Mouse (Mus musculus): ENCODE results near the gene Rbm38. TPM values are rescaled to one million over a fixed set of nuclear protein-coding genes. Genes with fewer than 3 reads are reported as not detected.

Rbm38 gene
- total RNA-seq, 2 experiments from 2014 or later: 114 to 119 TPM

GRCm38 (mm10) chr2:173011440-173011839 is 8.9 kb upstream of the Rbm38 start:
- DNase-seq (ENCODE audit: low spot score in 2 of 2): no peak

- no peak for DNase-seq (ENCODE audit: low spot score in 2 of 2)
Observed at GRCm38 (mm10) chr2:173014741-173015287, 5.5 kb upstream of the Rbm38 start.

DNA sequence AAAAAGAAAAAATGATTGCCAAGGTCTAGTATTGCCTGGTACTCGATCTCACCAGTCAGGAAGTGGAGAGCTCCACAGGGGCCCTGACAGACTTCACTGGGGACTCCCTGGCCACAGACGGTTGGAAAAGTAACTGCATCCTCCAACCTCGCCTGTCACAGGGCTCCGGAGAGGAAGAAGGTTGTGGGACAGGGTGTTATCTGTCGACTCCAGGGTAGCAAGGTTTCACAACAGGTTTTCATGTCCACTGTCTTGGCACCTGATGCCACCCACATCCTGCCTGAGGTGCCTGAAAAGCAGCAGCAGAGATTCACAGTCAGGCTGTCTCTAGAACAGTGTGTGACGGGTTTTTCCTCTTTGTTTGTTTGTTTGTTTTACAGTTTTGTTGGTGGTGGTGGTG is 2.4 kb upstream of the Rbm38 start:
- DNase-seq (ENCODE audit: low spot score in 2 of 2): no peak

DNA sequence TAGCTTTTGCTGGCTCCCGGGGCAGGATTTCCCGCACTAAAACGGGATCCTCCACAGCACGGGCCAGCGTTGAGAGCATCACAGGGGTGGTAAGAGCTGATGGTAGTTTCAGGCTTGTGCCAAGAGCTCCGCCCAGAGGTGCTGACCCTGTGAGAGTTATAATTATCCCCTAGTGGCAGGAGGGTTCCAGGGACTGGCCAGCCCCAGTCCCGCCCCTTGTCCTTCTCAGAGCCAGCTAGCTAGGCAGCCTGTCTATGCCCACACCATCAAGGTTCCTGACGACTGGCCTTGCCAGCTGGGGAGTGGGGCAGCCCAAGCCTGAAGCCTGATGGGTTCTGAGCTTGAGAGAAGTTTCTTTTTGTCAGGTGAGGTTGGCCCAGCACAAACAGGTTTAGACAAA is 1.7 kb upstream of the Rbm38 start:
- no peak for DNase-seq (ENCODE audit: low spot score in 2 of 2)

DNA sequence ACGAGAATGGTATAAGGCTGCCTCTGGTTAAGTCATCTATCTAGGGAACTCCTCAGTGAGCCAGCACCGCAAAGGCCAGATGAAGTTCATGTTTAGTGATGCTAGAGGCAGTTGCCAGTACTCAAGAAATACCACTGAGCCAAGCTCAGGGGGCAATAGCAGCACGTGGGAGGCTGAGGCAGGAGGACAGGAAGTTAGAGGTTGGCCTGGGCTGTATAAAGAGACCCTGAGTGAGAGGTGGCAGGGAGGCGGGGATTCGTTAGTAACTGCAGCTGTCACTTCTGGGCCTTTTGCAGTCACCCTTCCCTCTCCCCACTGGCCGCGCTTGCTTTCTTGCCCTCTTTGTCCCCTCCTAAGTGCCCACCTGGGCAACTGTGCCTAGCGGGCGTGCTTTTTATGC is 976 bp upstream of the Rbm38 start:
- no peak for DNase-seq (ENCODE audit: low spot score in 2 of 2)

DNA sequence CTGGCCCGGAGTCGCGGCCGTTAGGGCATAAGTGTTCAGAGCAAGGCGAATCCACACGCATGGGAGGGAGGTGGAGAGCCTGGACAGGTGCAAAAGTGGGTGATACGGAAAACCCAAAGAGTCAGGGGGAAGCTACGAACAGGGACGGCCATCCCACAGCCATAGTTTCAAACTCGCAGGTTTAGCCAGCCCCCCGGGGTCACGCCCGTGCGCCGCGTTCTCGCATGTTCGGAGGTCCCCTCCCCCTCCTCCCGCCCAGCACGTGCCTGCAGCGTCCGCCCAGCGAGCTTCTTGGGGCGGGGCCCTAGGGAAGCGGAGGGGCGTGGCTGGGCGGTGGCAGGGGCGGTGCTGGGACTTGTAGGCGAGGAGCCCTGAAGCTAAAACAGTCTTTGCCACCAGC is 508 bp upstream of the Rbm38 start:
- DNase-seq (ENCODE audit: low spot score in 2 of 2): peak; percentile 78 to 90

- peak; percentile 89 to 93 for DNase-seq (ENCODE audit: low spot score in 2 of 2)
Observed at GRCm38 (mm10) chr2:173021633-173022055, 1.3 kb downstream of the Rbm38 start.

- DNase-seq (ENCODE audit: low spot score in 2 of 2): peak in 1 of 2 experiments; percentile 52
Observed at GRCm38 (mm10) chr2:173022056-173022681, 1.9 kb downstream of the Rbm38 start.

- peak in 1 of 2 experiments; percentile 12 for DNase-seq (ENCODE audit: low spot score in 2 of 2)
Observed at GRCm38 (mm10) chr2:173022813-173023212, 2.5 kb downstream of the Rbm38 start.

- peak in 1 of 2 experiments; percentile 7 for DNase-seq (ENCODE audit: low spot score in 2 of 2)
Observed at GRCm38 (mm10) chr2:173023371-173023851, 3.1 kb downstream of the Rbm38 start.

- DNase-seq (ENCODE audit: low spot score in 2 of 2): no peak
Observed at GRCm38 (mm10) chr2:173023966-173024365, 3.7 kb downstream of the Rbm38 start.

DNA sequence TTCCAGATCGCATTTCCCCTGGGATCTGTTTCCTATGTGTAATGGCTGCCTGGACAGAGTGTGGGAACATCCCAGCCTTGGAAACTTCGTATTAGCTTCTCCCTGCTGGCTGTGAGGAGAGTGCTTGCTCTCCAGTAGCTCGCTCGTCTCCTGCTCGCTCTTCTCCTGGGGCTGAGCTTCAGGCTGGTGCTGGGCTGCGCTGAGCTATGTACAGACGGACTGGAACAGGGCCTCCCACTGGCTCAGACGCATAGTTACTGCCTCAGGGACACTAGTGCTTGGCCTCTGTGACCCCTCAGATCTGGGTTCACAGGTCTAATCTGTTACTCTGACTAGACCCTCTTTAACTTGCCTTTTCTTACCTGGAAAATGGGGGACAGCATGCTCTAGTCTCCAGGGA is 4.1 kb downstream of the Rbm38 start:
- DNase-seq (ENCODE audit: low spot score in 2 of 2): no peak

DNA sequence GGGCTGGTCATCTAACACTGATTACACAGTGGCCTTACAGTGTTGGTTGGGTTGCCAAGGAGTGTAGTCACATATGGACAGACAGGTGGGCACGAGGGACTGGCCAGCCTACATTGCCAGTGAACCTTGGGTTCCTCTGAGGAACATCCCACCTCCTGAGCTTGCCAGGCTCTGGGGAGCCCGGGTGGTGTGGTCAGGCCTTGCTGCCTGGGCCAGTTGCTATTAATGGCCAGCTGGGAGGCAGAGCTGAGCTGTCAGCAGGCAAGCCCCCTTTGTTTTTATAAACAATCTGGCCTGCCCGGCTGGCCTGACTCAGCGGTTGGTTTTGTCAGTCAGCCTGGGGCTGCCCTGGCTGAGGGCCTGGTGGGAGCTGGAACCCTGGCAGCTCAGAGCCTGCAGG is 4.6 kb downstream of the Rbm38 start:
- DNase-seq (ENCODE audit: low spot score in 2 of 2): no peak

DNA sequence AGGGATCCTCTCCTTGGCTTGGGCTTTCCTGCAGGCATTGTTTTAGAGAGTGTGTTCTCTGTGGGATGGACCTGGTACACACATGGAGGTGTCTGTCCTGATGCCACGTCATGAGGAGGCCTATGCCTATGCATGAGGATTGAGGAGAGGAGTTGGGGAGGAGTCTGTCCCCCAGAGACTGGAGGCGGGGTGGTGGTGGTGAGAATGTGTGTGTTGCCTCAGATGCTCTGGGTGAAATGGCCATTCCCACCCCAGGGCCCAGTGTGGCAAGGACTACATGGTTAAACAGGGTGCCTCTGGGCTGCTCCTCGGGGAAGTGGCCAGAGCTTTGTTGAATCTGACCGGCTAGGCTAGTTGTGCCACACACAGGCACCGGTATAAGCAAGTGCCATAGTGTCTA is 6.0 kb downstream of the Rbm38 start:
- DNase-seq (ENCODE audit: low spot score in 2 of 2): no peak

DNA sequence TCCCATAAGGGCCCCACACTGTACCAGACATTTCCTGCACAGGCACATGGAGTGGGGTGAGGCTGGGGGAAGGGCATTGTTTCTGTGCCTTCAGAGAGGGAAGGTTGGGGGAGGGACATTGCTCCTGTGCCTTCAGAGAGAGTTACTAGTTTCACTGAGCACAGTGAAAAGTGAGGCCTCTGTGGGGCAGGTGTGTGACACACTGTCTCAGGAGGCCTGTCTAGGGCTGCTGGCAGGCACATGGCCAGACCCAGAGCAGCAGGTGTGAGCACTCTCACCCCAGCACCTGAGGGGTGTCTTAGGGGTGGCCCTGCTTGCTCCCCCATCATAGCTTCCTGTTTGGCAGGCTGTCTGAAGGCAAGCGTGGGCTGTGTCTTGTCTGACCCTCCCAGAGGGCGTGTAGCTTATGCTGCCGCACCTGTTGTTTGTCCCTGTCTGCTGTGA is 6.4 kb downstream of the Rbm38 start:
- no peak for DNase-seq (ENCODE audit: low spot score in 2 of 2)

DNA sequence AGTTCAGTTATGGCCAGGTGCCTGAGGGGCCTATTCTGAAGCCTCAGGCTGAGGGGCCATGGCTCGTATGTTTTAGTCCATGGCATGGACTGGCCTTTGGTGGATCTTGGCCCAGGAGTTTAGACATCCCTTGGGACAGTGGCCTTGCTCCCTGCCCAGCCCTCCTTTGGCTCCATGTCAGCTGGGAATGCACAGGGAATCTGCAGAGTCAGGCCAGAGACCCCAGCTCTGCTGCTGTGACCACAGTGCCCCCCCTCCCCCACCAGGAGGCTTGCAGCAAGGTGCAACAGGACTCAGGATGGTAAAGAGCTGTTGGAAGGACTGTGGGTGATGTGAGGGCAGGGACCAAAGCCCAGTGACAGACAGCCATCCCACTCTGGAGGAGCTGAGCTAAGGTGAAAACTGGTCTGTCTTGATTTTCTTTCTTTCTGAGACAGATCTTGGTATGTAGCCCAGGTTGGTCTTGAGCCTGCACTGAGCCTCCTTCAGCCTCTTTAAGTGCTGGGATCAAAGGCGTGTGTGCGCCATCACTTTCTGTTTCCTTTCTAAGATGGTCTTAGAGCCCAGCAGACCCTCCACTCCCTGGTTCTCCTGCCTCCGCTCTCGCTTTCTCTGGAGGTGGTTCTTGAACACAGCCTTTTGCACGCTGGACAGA is 7.0 kb downstream of the Rbm38 start:
- DNase-seq (ENCODE audit: low spot score in 2 of 2): no peak

- no peak for DNase-seq (ENCODE audit: low spot score in 2 of 2)
Observed at GRCm38 (mm10) chr2:173027824-173028495, 7.7 kb downstream of the Rbm38 start.

DNA sequence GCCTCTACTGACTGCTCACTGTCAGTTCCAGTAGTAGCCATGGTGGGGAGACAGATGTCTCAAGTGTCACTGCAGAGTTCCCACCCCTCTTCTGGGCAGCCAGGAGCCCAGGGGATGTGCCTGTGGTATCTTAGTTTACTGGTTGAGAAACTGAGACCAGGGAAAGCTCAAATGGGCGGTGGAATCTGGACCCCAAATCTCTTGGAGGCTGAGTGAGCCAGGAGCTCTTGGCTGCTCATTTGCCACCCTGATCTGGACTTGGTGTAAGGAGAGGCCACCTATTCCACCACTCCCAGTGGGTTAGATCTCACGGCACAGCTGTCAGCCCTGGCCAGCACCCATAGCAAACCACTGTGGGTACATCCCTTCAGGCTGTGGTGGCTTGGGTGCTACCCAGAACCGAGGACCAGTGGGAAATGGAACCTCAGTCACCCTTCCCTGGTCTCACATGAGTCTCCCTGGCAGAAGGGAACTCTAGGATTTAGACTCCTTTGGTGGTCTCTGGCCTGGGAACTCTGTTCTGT is 8.3 kb downstream of the Rbm38 start:
- DNase-seq (ENCODE audit: low spot score in 2 of 2): no peak

GRCm38 (mm10) chr2:173030591-173031338 is 10.5 kb downstream of the Rbm38 start:
- DNase-seq (ENCODE audit: low spot score in 2 of 2): no peak

GRCm38 (mm10) chr2:173033531-173033930 is 13.2 kb downstream of the Rbm38 start:
- no peak for DNase-seq (ENCODE audit: low spot score in 2 of 2)

- DNase-seq (ENCODE audit: low spot score in 2 of 2): no peak
Observed at GRCm38 (mm10) chr2:173034998-173035397, 14.7 kb downstream of the Rbm38 start.

Data from gastrocnemius, postnatal 4 days (tissue).